Mouse (Mus musculus) kidney, adult 10 weeks (tissue): ENCODE measurements around the gene Rpp25l. TPM values are rescaled to one million over a fixed set of nuclear protein-coding genes. Genes with fewer than 3 reads are reported as not detected.

Source experiments
- polyA plus RNA-seq: library from polyadenylated mRNA; stranded (reverse); fragments of 350-450 nt; fragmentation: Illumina TruSeq; extraction: RNeasy Lipid Tissue Mini Kit (QIAGEN cat#74804); gene quantifications from one replicate; pipeline ENCODE4 v1.2.3, GENCODE M21; 2014; ENCODE audit warnings: low read depth, low replicate concordance

Gene Rpp25l
- 0.61 TPM for polyA plus RNA-seq

GRCm38 (mm10) chr4:41713197-41714067 is at the start of gene Rpp25l:
Rpp25l (minus strand) TSS chr4:41713534.

GRCm38 (mm10) chr4:41755338-41756305 is 42.3 kb upstream of the Rpp25l start, which contains the start of gene Sigmar1:
Sigmar1 (minus strand) TSS chr4:41756157.

GRCm38 (mm10) chr4:41754797-41755337 is 41.5 kb upstream of the Rpp25l start, which contains the start of gene Galt:
Galt (plus strand) TSS chr4:41755228.

GRCm38 (mm10) chr4:41731052-41731765 is 17.9 kb upstream of the Rpp25l start, which contains the start of gene Arid3c:
Arid3c (minus strand) TSS chr4:41731142.

GRCm38 (mm10) chr4:41722918-41723351 is 9.6 kb upstream of the Rpp25l start, which contains the start of gene Dctn3:
Dctn3 (minus strand) TSS chr4:41723170.

GRCm38 (mm10) chr4:41699783-41700182 is 13.6 kb downstream of the Rpp25l start, which contains the start of gene Il11ra1:
Il11ra1 (plus strand) TSS chr4:41699989.

GRCm38 (mm10) chr4:41696930-41697841 is 16.1 kb downstream of the Rpp25l start, which contains the start of gene Cntfr:
Cntfr (minus strand) TSS chr4:41697089.

Other genes starting within 250 kb of the Rpp25l start
- 1.1 TPM for gene Kif24, start 248.6 kb downstream of the Rpp25l start, polyA plus RNA-seq
- gene Nudt2, start 248.4 kb downstream of the Rpp25l start, polyA plus RNA-seq, result 31.2 TPM
- 8.9 TPM for gene AI464131, start 210.5 kb downstream of the Rpp25l start, polyA plus RNA-seq
- not detected for gene 1110017D15Rik, start 196.2 kb downstream of the Rpp25l start, polyA plus RNA-seq
- 1.5 TPM for gene Fam219a, start 144.0 kb downstream of the Rpp25l start, polyA plus RNA-seq
- not detected for gene Dnaic1, start 143.8 kb downstream of the Rpp25l start, polyA plus RNA-seq
- gene Enho, start 73.2 kb downstream of the Rpp25l start, polyA plus RNA-seq, result not detected
- gene Cntfr, start 16.4 kb downstream of the Rpp25l start, polyA plus RNA-seq, result 0.44 TPM
- 19.3 TPM for gene Il11ra1, start 13.5 kb downstream of the Rpp25l start, polyA plus RNA-seq
- gene Dctn3, start 9.6 kb upstream of the Rpp25l start, polyA plus RNA-seq, result 44.3 TPM
- gene Arid3c, start 17.6 kb upstream of the Rpp25l start, polyA plus RNA-seq, result not detected
- gene Galt, start 41.7 kb upstream of the Rpp25l start, polyA plus RNA-seq, result 1.1 TPM
- 20.7 TPM for gene Sigmar1, start 42.6 kb upstream of the Rpp25l start, polyA plus RNA-seq
- gene Ccl27a, start 60.7 kb upstream of the Rpp25l start, polyA plus RNA-seq, result 3.2 TPM
- gene Gm21541, start 190.1 kb upstream of the Rpp25l start, polyA plus RNA-seq, result not detected
- gene Gm20878, start 228.0 kb upstream of the Rpp25l start, polyA plus RNA-seq, result 0.93 TPM